Mouse (Mus musculus) hematopoietic stem cell, adult 5-6 weeks (primary cell): ENCODE measurements at regions not wholly inside any gene's neighbourhood (a gene's known extent, or its start where the extent isn't known, plus 50 kb on each side); places are given as distances from the start of the nearest gene placed in this dataset.

Source experiments
- ATAC-seq, 2 experiments: fragments of 125-278 bp in 1 of 2; replicated peaks in 1 of 2; 2 replicates each; pipeline ENCODE4 v1.8.0; 2016 to 2017; ENCODE audit warnings: inconsistent platforms in 2 of 2, mild to moderate bottlenecking in 2 of 2, moderate number of reproducible peaks in 2 of 2, low read depth in 1 of 2, moderate TSS enrichment in 1 of 2; ENCODE audit not compliant: low FRiP score in 2 of 2, poor library complexity in 2 of 2, severe bottlenecking in 2 of 2, insufficient read depth in 1 of 2, low TSS enrichment in 1 of 2

DNA sequence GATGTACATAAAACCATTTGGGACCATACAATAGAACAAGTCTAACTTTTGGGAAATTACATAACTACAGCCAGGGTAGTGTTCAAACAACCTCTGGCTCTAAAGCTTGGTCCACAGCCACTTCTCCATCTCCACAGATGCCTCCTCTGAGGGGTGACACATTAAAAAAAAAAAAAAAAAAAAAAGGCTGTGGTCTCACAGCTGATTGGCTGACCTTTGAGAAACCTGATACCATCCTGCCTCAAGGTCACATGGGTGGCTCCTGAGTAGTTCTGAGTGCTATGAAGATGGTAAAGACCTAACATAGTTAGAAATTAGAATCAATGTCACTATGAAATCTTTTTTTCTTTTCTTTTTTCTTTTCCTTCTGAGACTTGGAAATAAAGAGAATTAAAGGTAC is 102.4 kb downstream of the Tmem182 start:
- ATAC-seq: no peak

DNA sequence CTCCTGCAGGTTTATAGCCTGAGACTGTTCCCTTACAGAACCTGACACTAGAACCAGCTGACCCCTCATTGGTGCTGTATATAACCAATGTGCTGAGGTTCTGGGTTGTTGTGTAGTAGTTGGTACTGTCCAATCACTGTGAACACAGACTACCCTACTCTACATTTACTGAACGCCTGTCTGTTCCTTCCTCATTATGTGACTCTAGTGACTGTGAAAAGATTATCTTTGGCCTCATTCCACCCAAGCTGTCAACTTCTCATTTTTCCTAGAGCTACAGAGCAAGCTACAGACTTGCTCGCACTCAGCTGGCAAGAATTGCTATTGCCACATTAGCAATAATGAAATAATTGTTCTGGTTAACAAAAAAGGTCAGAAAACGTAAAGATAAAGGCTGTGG is 108.2 kb downstream of the Tmem182 start:
- peak in 1 of 2 experiments; percentile 29; a peak in 1 of 4 replicates for ATAC-seq

GRCm38 (mm10) chr1:40924271-40924670 is 118.9 kb downstream of the Tmem182 start:
- ATAC-seq: no peak

DNA sequence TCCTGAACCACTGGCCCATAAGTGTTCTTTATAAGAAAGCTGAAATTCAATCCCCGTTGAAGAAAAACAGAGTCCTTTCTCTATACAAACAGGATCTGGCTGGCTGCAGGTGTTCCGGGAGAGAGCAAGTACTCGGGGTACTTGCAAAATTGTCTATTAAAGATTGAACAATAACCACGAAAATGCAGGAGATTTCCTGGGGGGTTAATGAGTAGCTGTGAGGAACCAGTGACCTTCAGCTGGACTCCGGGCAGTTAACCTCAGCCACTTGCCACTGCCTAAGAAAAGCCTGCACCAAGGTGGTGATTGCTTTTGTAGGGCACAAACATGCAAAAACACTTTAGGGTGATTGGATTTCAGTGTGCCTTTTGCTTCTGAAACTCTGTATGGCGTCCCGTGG is 119.4 kb downstream of the Tmem182 start:
- no peak for ATAC-seq

DNA sequence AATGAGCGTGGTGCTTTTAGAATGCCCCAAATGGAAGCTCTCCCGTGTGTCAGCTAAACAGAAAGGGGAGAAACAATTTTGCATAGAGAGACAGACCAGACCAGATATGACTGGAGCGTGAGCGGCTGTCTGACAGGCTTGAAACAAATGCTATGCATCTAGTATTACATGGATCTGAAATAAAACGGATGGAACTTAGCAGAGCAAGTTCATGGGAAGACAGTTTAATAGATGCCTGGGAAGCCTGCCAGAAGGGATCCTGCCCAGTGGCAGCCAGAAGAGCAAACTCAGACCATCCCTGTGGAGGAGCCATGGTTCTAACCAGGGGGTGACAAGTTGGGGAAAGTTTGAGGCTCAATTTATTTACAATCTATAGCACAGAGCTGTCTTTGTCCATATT is 126.0 kb downstream of the Tmem182 start:
- no peak for ATAC-seq

DNA sequence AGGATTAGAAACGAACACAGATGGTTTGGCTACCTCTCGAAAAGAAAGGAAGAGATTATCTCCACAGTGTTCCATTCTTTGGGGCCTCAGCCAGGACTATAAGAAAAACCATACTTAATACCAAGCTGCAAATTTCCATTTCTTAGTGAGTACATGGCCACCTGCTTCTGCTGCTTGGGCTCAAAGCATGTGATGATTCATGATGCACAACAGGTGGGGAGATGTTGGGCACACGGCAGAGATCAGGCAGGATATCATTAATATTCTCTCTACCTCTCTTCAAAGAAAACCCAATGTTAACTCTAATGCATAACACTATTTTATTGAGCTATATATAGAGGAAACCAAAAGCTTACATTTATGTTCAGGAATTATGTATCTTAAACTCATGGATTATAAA is 131.3 kb downstream of the Tmem182 start:
- ATAC-seq: no peak

DNA sequence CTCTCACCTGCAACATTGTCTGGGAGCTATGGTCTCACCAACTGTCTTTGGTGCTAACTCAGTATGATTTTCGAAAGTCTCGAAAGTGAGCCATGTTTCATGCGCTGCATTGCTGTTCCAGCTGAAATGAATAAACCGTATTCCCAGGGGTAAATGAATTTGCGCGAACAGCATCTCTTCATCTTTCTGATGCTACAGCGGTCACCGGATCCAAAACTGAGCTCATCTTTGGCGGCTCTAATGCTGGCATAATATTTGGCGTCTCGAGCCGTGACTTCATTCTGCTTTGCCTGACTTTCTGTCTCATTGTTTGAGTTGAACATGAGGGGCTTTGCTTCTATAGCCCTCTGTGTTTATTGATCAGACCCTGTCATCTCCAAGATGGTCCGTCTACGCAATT is 137.3 kb downstream of the Tmem182 start:
- no peak for ATAC-seq

GRCm38 (mm10) chr1:40943165-40943564 is 137.8 kb downstream of the Tmem182 start:
- ATAC-seq: no peak

GRCm38 (mm10) chr1:40950641-40951040 is 145.2 kb downstream of the Tmem182 start:
- ATAC-seq: no peak

GRCm38 (mm10) chr1:40954720-40955163 is 149.3 kb downstream of the Tmem182 start:
- ATAC-seq: no peak

GRCm38 (mm10) chr1:40967768-40968504 is 162.5 kb downstream of the Tmem182 start:
- ATAC-seq: no peak

- no peak for ATAC-seq
Measured at GRCm38 (mm10) chr1:40983762-40984161, 178.4 kb downstream of the Tmem182 start.

DNA sequence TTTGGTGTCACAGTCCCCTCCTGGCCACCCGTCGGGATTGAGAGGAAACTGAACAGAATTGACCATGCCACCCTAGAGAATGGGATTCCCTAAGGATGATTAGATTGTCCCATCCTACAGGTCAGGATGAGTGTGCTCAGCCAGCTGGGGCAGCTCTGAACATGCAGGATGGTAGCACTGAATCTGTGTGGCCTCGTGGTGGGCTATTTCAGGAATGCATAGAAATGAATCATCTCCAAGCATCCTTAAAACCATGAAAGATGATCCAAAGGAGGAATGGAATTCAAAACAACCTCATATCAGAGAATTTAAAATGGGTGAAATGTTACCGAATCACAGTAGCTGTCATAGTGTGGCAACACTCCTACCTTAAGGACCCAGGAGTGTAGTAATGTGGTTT is 187.9 kb downstream of the Tmem182 start:
- no peak for ATAC-seq

GRCm38 (mm10) chr1:41001154-41001949 is 196.0 kb downstream of the Tmem182 start:
- 0 out of 4 replicates have a peak, but pooled peaks of 1 of the 2 experiments have one; percentile 19 for ATAC-seq

GRCm38 (mm10) chr1:41002006-41002405 is 196.6 kb downstream of the Tmem182 start:
- ATAC-seq: 0 out of 4 replicates have a peak, but pooled peaks of 1 of the 2 experiments have one; percentile 22

DNA sequence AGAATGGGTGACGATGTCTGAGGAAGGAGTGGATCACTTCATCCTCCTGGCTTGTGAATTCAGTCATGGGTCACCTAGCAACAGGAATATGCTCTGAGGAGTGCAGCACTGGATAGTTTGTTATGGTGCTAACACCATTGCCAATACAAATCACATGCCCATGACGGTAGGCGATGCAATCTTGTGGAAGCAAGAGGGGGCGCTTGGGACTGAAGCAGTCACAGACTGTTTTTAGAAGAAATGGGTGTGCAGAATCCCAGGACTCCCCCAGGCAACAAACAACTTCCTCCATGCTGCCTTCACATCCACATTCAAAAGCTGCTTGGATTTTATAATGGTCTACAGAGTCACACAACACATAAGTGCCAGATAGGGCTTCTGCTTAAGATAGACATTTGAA is 221.5 kb downstream of the Tmem182 start:
- ATAC-seq: no peak

GRCm38 (mm10) chr1:41027540-41027978 is 222.2 kb downstream of the Tmem182 start:
- ATAC-seq: no peak

DNA sequence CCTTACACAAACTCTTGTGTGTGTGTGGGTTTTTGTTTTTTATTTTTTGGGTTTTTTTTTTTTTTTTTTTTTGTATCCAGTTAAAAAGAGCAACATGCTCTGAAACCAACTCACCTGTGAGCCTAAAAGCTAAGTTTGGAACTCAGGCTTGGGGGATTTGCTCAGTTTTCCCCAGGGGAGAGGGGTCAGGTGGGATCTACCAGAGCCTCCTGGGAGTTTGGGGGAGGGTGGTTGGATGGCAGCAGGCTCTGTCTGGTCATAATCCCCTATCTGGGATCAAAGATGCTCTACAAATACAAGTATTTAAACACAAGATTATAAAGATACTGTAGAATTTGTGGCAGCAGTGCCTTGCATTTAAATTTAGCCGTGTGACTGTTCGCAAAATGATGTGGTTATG is 222.6 kb downstream of the Tmem182 start:
- no peak for ATAC-seq
